Mouse (Mus musculus) spleen, postnatal 4 days (tissue): ENCODE measurements around the gene Fhit.

ENCODE experiments used
- DNase-seq, 2 experiments: peaks; one replicate each; pipeline ENCODE4 v3.0.0; 2022; ENCODE audit warnings: low spot score in 2 of 2

Gene Fhit

GRCm38 (mm10) chr14:9688664-9689257 lies 1473.1 kb downstream of the Fhit start:
- no peak for DNase-seq

- DNase-seq, result no peak
Measured at GRCm38 (mm10) chr14:9684362-9684761, 1477.5 kb downstream of the Fhit start.

GRCm38 (mm10) chr14:9672728-9673127 lies 1489.1 kb downstream of the Fhit start:
- no peak for DNase-seq

GRCm38 (mm10) chr14:9671776-9672175 lies 1490.1 kb downstream of the Fhit start:
- no peak for DNase-seq

- no peak for DNase-seq
Measured at GRCm38 (mm10) chr14:9669766-9670165, 1492.1 kb downstream of the Fhit start.

GRCm38 (mm10) chr14:9658445-9658844 lies 1503.4 kb downstream of the Fhit start:
- DNase-seq, result no peak

- DNase-seq, result no peak
Measured at GRCm38 (mm10) chr14:9651417-9651816, 1510.4 kb downstream of the Fhit start.

- no peak for DNase-seq
Measured at GRCm38 (mm10) chr14:9648416-9648815, 1513.4 kb downstream of the Fhit start.

- no peak for DNase-seq
Measured at GRCm38 (mm10) chr14:9646233-9646632, 1515.6 kb downstream of the Fhit start.

- no peak for DNase-seq
Measured at GRCm38 (mm10) chr14:9644216-9645166, 1517.3 kb downstream of the Fhit start.

- DNase-seq, result no peak
Measured at GRCm38 (mm10) chr14:9643700-9644099, 1518.1 kb downstream of the Fhit start.

GRCm38 (mm10) chr14:9642628-9643027 lies 1519.2 kb downstream of the Fhit start:
- DNase-seq, result no peak

GRCm38 (mm10) chr14:9642068-9642467 lies 1519.8 kb downstream of the Fhit start:
- no peak for DNase-seq

- DNase-seq, result no peak
Measured at GRCm38 (mm10) chr14:9634247-9634991, 1527.4 kb downstream of the Fhit start.

GRCm38 (mm10) chr14:9632537-9632936 lies 1529.3 kb downstream of the Fhit start:
- no peak for DNase-seq

- DNase-seq, result no peak
Measured at GRCm38 (mm10) chr14:9623219-9624043, 1538.4 kb downstream of the Fhit start.

- DNase-seq, result no peak
Measured at GRCm38 (mm10) chr14:9620902-9621540, 1540.8 kb downstream of the Fhit start.

GRCm38 (mm10) chr14:9619840-9620239 lies 1542.0 kb downstream of the Fhit start:
- no peak for DNase-seq

GRCm38 (mm10) chr14:9613126-9613525 lies 1548.7 kb downstream of the Fhit start:
- no peak for DNase-seq

- DNase-seq, result no peak
Measured at GRCm38 (mm10) chr14:9609120-9609519, 1552.7 kb downstream of the Fhit start.
